Mouse (Mus musculus): Measurements from ENCODE around the gene Tamm41. TPM values are rescaled to one million over a fixed set of nuclear protein-coding genes. Genes with fewer than 3 reads are reported as not detected.

Gene Tamm41
- 10 to 100 TPM; 20.8 to 21.1 TPM for total RNA-seq (2021)

- intact Hi-C loops (cut with DNase I) = no loop called here
- DNase-seq (ENCODE audit: extremely low spot score in 1 of 2, low spot score in 2 of 2) = peak; percentile 77 to 91
These were observed at the start of gene Tamm41 for GRCm38 (mm10) chr6:115037103-115038094. Gene Tamm41 (minus strand): TSS chr6:115037876.

- intact Hi-C loops (cut with DNase I) = loop anchor here (5.0 kb wide), 1 partner anchor 37 kb away; no protein-coding TSS in a partner anchor
- peak; percentile 73 for DNase-seq (ENCODE audit: extremely low spot score in 1 of 2, low spot score in 2 of 2)
These were observed 47.7 kb upstream of the Tamm41 start for GRCm38 (mm10) chr6:115085274-115085841.

GRCm38 (mm10) chr6:115076781-115077575 is 39.3 kb upstream of the Tamm41 start:
- intact Hi-C loops (cut with DNase I) = no loop called here

GRCm38 (mm10) chr6:115072024-115072423 is 34.3 kb upstream of the Tamm41 start:
- intact Hi-C loops (cut with DNase I) = no loop called here
- DNase-seq (ENCODE audit: extremely low spot score in 1 of 2, low spot score in 2 of 2) = peak in 1 of 2 experiments; percentile 43

More at GRCm38 (mm10) chr6:115076781-115077575, 39.3 kb upstream of the Tamm41 start:
- no peak for DNase-seq (ENCODE audit: extremely low spot score in 1 of 2, low spot score in 2 of 2)

GRCm38 (mm10) chr6:115065411-115066241 is 27.9 kb upstream of the Tamm41 start:
- DNase-seq (ENCODE audit: extremely low spot score in 1 of 2, low spot score in 2 of 2) = peak in 1 of 2 experiments; percentile 53
- intact Hi-C loops (cut with DNase I) = no loop called here

DNA sequence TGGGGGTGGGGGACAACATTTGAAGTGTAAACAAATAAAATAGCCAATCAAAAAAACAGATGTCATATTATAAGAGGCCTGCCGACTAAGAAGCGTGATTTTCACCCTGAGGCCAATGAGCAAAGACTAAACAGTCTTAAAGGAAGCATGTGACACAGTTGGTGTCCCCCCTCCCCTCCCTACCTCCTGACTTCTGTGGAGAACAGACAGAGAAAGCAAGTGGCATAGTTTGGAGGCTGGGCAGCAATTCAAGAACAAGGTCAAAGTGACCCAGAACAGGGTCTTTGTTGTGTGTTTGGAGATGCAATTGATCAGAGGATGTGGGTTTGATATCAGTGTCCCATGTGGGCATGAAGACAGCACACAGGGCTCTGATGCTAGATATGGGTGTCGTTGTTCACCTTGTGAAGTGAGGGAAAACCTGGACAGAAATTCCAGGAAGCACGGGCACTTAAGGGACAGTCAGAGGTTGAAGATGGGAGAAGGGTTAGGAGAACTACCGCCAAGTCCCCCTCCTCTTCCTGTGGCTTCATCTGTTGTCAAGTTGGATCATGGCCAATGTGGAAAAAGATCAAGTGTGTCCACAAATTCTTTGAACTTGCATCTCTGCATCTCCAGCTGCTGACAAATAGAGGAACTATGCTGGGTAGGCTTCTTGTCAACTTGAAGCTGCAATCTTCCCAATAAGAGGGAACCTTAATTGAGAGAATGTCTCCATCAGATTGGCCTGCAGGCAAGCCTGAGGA is 25.1 kb upstream of the Tamm41 start:
- no peak for DNase-seq (ENCODE audit: extremely low spot score in 1 of 2, low spot score in 2 of 2)
- intact Hi-C loops (cut with DNase I) = no loop called here

- intact Hi-C loops (cut with DNase I) = no loop called here
These were observed 21.6 kb upstream of the Tamm41 start for GRCm38 (mm10) chr6:115059227-115059626.

GRCm38 (mm10) chr6:115056699-115057098 is 19.0 kb upstream of the Tamm41 start:
- intact Hi-C loops (cut with DNase I) = no loop called here
- no peak for DNase-seq (ENCODE audit: extremely low spot score in 1 of 2, low spot score in 2 of 2)

More at GRCm38 (mm10) chr6:115059227-115059626, 21.6 kb upstream of the Tamm41 start:
- no peak for DNase-seq (ENCODE audit: extremely low spot score in 1 of 2, low spot score in 2 of 2)

DNA sequence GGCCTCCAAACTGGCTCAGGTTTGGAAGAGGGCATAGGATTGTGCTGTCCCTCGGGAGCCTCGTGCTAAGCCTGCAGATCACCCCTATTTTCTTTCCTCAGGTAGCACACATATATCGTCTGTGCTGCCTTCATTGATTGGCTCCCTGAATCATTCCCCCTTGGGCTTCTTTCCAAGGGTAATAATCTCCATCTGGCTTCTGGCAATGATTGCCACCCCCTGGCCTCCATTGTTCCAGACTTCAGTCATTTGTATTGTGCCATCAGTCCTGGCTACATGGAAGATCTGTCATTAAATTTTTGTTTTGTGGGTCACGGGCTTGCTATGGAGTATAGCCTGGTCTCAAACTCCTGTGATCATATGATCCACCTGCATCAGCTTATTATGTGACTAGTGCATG is 17.8 kb upstream of the Tamm41 start:
- intact Hi-C loops (cut with DNase I) = no loop called here
- no peak for DNase-seq (ENCODE audit: extremely low spot score in 1 of 2, low spot score in 2 of 2)

- DNase-seq (ENCODE audit: extremely low spot score in 1 of 2, low spot score in 2 of 2) = no peak
- intact Hi-C loops (cut with DNase I) = loop anchor here (5.0 kb wide), 1 partner anchor 86 kb away; no protein-coding TSS in a partner anchor
These were observed 14.0 kb upstream of the Tamm41 start for GRCm38 (mm10) chr6:115051586-115052197.

DNA sequence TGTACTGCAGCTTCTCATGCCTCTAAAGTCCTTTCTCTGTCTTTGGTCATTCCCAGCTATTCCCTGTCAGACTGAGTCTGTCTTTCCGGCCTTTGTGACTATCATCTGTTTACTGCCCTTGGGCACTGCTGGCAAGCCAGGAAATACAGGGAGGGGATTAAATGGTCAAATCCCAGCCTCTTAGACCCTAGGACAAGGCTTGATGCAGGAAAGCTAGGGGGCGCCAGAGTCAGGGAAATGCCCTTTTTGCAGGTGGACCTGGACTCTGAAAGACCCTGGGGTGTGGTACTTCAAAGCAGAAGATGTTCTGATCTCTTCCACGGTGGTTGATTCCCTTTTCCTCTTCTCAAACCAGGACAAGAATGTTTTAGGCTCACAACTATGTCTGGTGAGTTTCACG is 11.3 kb upstream of the Tamm41 start:
- intact Hi-C loops (cut with DNase I) = loop anchor here (5.0 to 10.0 kb wide), 4 partner anchors 78 to 488 kb away; partner anchors contain the start of gene Gm17482
- peak in 1 of 2 experiments; percentile 66 for DNase-seq (ENCODE audit: extremely low spot score in 1 of 2, low spot score in 2 of 2)

GRCm38 (mm10) chr6:115047816-115048215 is 10.1 kb upstream of the Tamm41 start:
- intact Hi-C loops (cut with DNase I) = loop anchor here (5.0 to 10.0 kb wide), 4 partner anchors 79 to 489 kb away; partner anchors contain the start of gene Gm17482
- DNase-seq (ENCODE audit: extremely low spot score in 1 of 2, low spot score in 2 of 2) = no peak

GRCm38 (mm10) chr6:115046064-115046463 is 8.4 kb upstream of the Tamm41 start:
- intact Hi-C loops (cut with DNase I) = loop anchor here (5.0 to 10.0 kb wide), 4 partner anchors 81 to 491 kb away; partner anchors contain the start of gene Gm17482

DNA sequence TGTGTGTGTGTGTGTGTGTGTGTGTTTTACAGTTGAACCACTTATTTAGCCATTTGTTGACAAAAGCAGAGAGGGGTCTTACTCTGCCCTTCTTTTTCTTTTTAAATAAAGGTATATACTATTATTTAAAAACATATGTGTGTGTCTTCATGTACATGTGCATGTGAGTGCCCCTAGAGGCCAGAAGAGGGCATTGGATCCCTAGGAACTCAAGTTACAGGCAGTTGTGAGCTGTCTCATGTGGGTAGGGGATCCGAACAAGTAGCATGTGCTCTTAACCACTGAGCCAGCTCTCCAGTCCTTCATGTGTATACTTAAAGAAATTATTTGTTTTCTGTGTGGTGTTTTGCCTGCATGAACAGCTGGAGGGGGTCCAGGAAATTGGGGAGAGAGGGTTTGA is 7.0 kb upstream of the Tamm41 start:
- no peak for DNase-seq (ENCODE audit: extremely low spot score in 1 of 2, low spot score in 2 of 2)
- intact Hi-C loops (cut with DNase I) = loop anchor here (5.0 to 10.0 kb wide), 4 partner anchors 83 to 493 kb away; partner anchors contain the start of gene Gm17482

More at GRCm38 (mm10) chr6:115046064-115046463, 8.4 kb upstream of the Tamm41 start:
- DNase-seq (ENCODE audit: extremely low spot score in 1 of 2, low spot score in 2 of 2) = no peak

DNA sequence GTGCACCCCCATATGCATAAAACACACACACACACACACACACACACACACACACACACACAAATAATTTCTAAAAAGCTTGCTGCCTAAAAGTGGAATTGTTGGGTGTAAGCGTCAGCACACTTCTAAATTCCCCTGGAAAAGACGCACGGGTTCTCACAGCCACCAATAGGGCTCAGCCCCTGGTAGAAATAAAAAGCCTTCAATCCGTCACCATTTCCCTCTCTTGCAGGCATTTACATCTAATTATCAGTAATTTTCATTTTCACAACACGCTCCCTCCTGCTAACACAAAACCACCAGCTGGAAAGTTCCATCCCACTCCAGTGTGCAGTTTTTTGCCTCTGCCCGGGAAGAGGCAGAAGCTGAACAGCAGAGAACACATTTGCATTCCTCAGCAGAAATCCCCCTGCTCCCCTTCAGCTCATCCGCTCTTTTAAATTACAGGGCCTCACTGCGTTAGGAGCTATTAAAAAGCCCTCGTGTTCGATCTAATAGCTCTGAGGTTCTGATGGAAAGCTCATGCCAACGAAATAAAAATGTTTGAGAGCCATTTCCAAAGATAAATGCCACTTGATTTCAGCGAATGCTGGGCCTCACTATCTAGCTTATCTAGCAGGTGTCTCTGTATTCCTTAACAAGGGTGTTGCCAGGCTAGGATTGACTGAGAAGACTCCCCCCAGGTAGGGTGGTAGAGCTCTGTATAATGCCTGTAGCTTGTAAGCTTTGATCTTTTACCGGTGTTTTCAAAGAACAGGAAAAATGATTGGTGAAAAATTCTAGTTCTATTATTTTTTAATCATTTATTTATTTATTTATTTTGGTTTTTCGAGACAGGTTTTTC is 6.2 kb upstream of the Tamm41 start:
- DNase-seq (ENCODE audit: extremely low spot score in 1 of 2, low spot score in 2 of 2) = peak in 1 of 2 experiments; percentile 41
- intact Hi-C loops (cut with DNase I) = loop anchor here (10.0 kb wide), 1 partner anchor 181 kb away; the partner anchor contains the start of gene Gm17482

DNA sequence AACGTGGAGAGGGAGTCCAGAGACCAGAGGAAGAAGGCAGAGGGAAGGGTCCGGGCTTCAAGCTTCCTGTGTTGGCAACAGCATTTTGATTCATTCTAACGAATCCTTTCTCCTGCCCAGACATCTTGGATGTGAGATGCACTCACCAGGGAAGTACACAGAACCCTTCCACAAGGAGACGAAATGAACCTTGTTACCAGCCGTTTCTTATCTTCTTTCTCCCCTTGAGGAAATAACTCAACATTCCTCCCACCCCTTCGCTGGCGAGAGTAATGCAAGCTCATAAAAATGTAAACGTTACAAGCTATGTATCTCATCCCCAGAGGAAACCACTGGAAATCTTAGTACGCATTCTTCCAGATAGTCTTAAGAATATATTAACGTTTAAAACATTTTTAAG is 4.9 kb upstream of the Tamm41 start:
- DNase-seq (ENCODE audit: extremely low spot score in 1 of 2, low spot score in 2 of 2) = no peak
- intact Hi-C loops (cut with DNase I) = loop anchor here (10.0 kb wide), 1 partner anchor 182 kb away; the partner anchor contains the start of gene Gm17482
